Mouse (Mus musculus) heart, adult 2 months (tissue): ENCODE data around the gene Olfr1028.

Experiments
- CTCF ChIP-seq: fragments of 200-600 bp; IDR thresholded peaks from 2 replicates; pipeline ENCODE4 v1.8.1; 2022; ENCODE audit warnings: antibody characterized with exemption, mild to moderate bottlenecking, moderate library complexity
- EP300 ChIP-seq: fragments of 200-500 bp; IDR thresholded peaks from 2 replicates; pipeline ENCODE4 v1.6.1; 2011; ENCODE audit warnings: low read depth, low read length, control low read depth; ENCODE audit not compliant: insufficient read depth
- POLR2A ChIP-seq: fragments of 200-500 bp; IDR thresholded peaks from 2 replicates; pipeline ENCODE4 v1.6.1; 2011; ENCODE audit warnings: mild to moderate bottlenecking, low read depth, low read length, control low read depth; ENCODE audit not compliant: insufficient read depth

DNA sequence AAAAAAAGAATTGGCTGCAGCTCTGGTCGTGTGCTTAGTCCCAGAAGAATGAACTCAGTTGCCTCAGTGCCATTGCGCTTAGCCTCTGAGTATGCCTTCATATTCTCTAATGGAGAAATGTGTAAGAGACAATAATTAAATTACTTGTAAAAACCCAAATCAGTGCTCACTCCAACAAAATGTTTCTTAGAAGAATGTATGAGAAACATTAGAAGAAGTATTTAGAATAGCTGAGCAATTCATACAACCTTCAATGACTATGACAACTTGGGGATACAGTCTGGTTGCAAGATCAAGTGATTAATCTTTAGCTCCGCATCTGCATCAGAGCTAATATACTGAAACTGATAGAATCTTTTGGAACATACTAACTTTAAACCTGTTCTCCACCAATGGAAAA is 45.3 kb upstream of the Olfr1028 start, which contains the start of gene Olfr1024:
- TF ChIP-seq POLR2A (no peak), CTCF (no peak), EP300 (no peak)
